Mouse (Mus musculus): ENCODE measurements around the gene Plagl1.
A peak's percentile ranks its signal among the peaks of the same experiment; 100 is the strongest.

The Plagl1 gene

GRCm38 (mm10) chr10:13076807-13077532, 16.7 kb downstream of the Plagl1 start:
- DNase-seq (ENCODE audit: extremely low read depth, insufficient read length, low spot score) = no peak

DNA sequence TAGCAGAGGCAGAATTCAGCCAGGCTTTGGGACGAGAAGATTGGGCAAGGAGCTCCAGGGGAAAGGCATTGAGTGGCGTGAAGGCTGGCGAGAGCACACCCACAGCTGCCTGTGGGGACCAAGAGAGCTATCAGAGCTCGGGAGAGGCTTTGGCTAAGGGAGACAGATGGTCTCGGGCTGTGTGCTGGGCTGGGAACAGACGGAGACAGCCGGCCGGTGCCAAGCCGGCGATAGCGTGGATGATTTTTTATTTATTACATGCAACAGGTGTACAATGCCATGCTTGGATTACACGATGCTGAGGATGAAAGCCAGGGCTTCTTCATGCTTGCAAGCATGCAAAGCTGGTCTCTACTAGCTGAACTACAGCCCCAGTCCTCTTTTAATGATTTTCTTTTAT, 22.2 kb downstream of the Plagl1 start:
- peak; percentile 1 for DNase-seq (ENCODE audit: extremely low read depth, insufficient read length, low spot score)

DNA sequence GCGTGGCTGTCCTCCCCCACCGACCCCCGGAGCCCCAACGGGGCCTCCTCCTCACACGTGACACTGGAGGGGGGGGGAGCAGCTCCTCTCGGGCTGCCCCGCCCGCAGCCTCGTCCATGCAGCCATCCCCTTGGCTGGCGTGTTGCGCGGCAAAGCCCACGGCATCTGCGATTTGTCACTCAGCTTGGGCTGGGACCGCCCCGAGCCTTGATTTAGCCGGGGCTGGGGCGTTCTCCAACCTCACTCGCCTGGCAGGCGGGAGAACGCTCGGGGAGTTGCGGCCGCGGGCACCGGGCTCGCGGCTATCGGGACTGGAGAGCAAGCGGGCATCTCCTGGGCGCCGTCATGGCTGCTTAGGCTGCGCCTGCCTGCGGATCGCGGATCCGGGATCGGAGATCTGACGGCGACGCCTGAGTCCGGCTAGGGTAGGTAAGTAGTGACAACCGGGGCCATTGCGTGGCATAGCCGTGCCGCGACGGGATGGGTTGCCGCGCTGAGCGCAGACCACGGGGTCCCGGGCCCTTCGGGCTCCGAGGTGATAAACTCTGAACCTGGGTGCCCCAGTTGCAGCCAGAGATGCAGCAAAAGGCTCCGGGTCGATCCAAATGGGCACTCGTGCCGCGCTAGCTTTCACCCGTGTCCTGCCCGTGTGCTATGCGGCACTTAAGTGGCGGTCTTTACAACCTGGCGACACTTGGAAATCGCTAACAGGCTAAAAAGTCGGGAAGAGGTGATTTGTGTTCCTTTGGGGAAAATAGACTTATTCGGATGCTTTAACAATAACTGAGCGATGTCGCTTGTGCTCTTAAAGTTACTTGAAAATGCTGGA, 30.5 kb downstream of the Plagl1 start:
- peak; percentile 15 for DNase-seq (ENCODE audit: extremely low read depth, insufficient read length, low spot score)

DNA sequence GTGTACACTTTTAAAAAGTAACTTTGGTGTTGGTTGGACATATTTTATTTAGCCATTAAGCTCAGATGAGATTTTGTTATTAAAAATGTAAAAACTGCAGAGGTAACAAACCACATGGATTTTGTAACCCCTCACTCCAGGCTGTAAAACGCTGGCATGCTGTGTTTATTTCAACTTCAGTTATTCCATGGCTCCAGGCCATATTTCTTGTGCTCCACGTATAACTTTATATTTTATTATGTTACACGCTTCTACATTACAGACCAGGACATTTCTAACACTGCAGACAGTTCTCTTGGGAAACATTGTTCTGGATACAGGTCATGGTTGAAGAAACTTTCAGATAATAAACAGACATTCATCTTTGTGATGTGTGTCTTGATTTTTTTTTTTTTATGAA, 32.7 kb downstream of the Plagl1 start:
- no peak for DNase-seq (ENCODE audit: extremely low read depth, insufficient read length, low spot score)

DNA sequence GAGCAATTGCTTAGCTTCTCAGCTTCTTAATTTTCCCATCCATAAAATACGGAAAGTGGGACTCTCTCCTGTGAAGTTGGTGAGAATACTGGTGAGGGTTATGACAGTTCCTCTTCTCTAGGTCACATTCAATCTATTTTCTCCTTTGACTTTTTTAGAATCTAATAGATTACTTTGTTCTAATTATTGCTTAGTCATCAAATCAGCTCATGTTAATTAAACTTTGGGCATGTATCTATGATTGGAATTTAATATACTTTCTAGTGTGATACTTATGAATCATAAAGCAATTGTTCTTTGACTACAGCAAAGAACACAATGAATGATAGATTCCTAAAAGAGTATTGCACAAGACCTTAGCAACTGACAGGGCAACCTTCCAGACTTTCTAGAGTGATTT, 38.6 kb downstream of the Plagl1 start:
- no peak for DNase-seq (ENCODE audit: extremely low read depth, insufficient read length, low spot score)

- no peak for DNase-seq (ENCODE audit: extremely low read depth, insufficient read length, low spot score)
Measured at GRCm38 (mm10) chr10:13100061-13100648, 39.9 kb downstream of the Plagl1 start.

- no peak for DNase-seq (ENCODE audit: extremely low read depth, insufficient read length, low spot score)
Measured at GRCm38 (mm10) chr10:13102360-13102759, 42.1 kb downstream of the Plagl1 start.

DNA sequence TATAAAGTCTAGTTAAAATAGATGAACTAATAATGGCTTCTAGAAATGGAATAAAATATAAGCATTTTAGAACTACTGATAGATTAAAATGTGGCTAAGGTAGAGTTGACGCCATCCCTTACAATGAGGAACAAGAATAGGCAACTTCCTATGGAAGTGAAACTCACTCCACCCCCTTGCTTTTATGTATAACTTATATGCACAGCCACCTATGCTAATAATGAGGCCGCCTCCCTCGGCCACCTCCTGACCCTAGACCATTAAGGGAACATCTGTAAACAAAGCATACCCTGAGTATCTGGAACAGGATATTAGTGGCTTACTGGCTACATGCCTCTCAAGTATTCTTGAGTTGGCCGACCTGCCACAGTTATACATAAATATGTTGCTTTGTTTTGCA, 43.5 kb downstream of the Plagl1 start:
- no peak for DNase-seq (ENCODE audit: extremely low read depth, insufficient read length, low spot score)

DNA sequence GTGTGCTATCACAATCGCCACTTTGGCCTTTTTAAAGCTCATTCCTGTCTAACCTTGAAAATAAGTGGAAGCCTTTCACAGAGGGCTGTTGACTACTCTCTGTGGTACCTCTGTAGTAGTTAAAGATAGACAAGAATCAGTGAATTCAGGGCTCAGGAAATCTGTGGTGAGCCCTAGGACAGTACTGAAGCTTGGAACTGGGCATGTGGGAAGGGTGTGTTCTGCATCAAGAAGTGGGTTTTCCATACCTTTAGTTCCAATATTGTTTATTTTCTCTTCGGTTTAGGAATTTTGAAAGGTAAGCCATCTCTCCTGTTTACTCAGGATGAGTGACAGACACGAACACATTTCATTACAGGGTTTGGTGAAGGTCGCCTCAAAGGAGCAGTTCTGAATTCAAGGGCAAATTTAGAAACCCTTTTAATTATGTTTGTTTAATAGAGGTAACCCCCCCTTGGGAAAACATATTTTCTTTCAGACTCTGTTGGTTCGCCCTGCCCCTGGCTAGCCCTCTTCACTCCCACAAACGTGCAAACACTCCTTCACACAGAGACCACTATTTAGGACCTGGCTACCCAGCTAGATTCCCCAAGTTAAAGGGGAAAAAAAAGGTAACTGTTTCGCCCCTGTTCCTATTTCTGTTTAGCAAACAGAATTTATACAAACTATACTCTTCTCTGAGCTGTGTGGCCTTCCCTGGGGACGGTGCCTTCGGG, 46.8 kb downstream of the Plagl1 start:
- no peak for DNase-seq (ENCODE audit: extremely low read depth, insufficient read length, low spot score)

GRCm38 (mm10) chr10:13108021-13108548, 47.8 kb downstream of the Plagl1 start:
- no peak for DNase-seq (ENCODE audit: extremely low read depth, insufficient read length, low spot score)

DNA sequence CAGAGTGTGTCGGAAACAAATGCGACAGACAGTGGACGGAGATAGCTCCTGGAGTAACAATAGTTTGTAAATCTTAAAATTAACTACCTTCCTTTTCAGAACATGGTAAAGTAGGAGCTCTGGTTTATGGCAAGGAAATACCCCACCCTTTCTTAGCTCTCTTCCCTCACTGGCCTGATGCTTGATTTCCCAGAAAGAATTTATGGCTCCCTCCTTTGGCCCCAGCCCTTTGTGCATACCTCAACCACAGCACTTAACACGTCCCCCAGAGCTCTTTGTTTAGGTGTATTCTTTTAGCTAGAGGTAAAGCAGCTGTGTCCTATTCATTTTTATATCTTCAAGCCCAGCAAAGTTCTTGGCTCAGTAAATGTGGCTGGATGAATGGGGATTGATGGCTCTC, 48.5 kb downstream of the Plagl1 start:
- no peak for DNase-seq (ENCODE audit: extremely low read depth, insufficient read length, low spot score)

DNA sequence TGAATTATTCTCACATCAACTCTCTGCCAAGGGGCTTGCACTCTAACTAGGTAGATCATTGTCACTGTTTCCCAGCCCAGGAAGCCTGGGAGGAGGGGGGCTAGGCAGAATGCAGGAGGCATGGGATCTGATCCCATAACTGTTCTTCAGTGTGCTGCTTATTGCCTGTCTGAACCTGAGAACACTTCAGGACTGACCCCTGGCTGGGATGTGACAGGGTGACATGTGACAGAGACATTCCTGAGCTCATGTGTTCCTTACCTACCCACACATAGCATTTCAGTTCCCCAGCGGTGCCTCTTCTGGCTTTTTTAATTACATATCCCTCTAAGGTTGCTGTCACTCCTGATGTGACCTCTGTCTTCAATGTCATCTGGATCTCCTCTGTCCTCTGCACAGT, 49.5 kb downstream of the Plagl1 start:
- no peak for DNase-seq (ENCODE audit: extremely low read depth, insufficient read length, low spot score)

GRCm38 (mm10) chr10:13112849-13113248, 52.5 kb downstream of the Plagl1 start:
- no peak for DNase-seq (ENCODE audit: extremely low read depth, insufficient read length, low spot score)

GRCm38 (mm10) chr10:13113641-13114040, 53.3 kb downstream of the Plagl1 start:
- no peak for DNase-seq (ENCODE audit: extremely low read depth, insufficient read length, low spot score)

DNA sequence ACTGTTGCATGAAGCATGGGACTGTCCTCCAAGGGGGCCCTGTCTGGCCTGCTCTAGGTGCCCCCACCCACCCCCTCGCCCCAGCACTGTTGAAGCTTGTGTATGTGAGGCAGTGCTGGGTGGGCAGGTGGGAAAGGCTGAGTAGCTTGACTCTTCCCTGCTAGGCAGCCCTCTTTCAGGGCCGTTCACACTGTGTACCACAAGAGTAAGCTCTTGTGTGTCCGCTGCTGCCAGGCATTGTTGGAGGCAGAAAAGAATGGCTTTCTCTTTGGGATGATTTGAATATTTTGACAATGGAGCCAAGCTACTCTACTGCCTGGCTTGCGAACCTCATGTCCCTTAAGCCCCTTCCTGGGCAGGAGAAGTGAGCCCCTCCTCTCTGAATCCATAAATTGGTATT, 54.7 kb downstream of the Plagl1 start:
- no peak for DNase-seq (ENCODE audit: extremely low read depth, insufficient read length, low spot score)

GRCm38 (mm10) chr10:13116706-13117665, 56.7 kb downstream of the Plagl1 start:
- DNase-seq (ENCODE audit: extremely low read depth, insufficient read length, low spot score) = no peak

GRCm38 (mm10) chr10:13118024-13118769, 57.9 kb downstream of the Plagl1 start:
- DNase-seq (ENCODE audit: extremely low read depth, insufficient read length, low spot score) = no peak

DNA sequence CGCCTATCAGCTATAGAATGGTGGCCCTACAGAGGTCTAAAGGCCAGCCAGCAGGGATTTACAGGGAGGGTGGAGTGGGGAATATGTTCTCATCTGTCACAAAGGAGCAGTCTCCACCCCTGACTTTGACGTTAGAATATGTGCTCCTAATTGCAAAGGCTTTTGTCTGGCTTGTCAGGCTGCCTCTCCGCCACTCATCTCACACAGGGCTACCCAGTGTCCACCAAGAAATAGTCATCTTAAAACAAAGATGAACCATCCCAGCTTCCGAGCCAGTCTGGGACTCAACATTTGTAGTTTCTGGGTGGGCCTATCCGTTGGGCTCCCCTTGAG, 58.4 kb downstream of the Plagl1 start:
- DNase-seq (ENCODE audit: extremely low read depth, insufficient read length, low spot score) = no peak

DNA sequence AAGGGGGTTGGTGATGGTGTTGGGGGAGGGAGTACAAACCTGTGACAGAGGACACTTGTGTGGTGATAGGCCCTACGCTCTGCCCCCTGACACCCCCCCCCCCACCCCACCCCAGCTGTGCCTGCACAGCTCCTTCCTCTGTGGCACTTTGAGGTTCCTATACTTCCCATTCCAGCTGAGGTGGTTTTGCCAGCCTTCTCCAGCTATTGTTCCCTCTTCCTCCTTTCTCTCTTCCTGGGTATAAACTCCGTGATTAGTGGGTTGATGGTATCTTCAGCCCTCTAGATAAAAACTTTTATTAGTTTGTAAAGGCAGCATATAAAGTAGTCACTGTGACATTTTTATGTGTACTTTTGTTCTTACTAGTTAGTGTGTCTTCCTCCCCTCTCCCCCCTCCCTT, 59.0 kb downstream of the Plagl1 start:
- no peak for DNase-seq (ENCODE audit: extremely low read depth, insufficient read length, low spot score)

Measured in 3134 (cell line).